In the genomic region with DNA sequence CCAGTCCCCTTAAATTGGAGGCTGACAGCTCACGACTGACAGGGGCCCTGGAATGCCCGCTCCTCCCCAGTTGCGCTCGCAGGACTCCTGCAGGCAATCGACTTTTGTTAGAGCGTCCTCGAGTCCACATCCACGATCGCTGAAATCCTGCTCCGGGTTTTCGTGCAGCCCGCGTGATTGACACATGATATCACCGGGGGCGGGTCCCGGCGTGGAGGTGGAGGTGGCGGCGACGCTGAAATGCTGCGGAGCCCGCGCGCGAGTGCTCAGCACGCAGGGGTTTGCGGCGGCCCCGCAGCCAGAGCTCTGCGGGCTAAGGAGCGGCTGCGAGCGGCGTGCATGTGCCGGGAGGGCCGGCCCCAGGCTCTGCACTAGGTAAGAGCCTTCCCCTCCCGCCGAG, we compare ENCODE assay signal across 8 mouse cellular contexts. TPM values are rescaled to one million over a fixed set of nuclear protein-coding genes. Genes with fewer than 3 reads are reported as not detected.
DNase-seq lines count a peak whose midpoint lies in the region; ATAC-seq lines count a peak whose summit lies in the region.

Gene Spry1, plus strand, starts transcription at position 258 of the 400 bp plus-strand sequence.

- peaks cover 9% of the 10 kb centered on the region; the same call in 1 of the 2 replicates for H3K4me1 ChIP-seq in forebrain, embryonic 11.5 days (replicated peaks; ENCODE audit: control insufficient read depth, insufficient read depth, low read length)
- peaks cover 25% of the 10 kb centered on the region for H3K4me1 ChIP-seq in heart, embryonic 15.5 days (replicated peaks)
- peaks cover 41% of the 10 kb centered on the region for H3K4me1 ChIP-seq in liver, embryonic 12.5 days

- peak within 1 kb of the TSS; percentile 89 for H3K9ac ChIP-seq in forebrain, embryonic 11.5 days (ENCODE audit: low read length)
- H3K9ac ChIP-seq in heart, embryonic 15.5 days, result peak within 1 kb of the TSS; percentile 71
- H3K9ac ChIP-seq in liver, embryonic 12.5 days, result peak within 1 kb of the TSS; percentile 82

- peak within 1 kb of the TSS; percentile 91 for H3K4me3 ChIP-seq in forebrain, embryonic 11.5 days (ENCODE audit: low read depth, low read length)
- peak within 1 kb of the TSS; percentile 76 for H3K4me3 ChIP-seq in heart, embryonic 15.5 days
- H3K4me3 ChIP-seq in liver, embryonic 12.5 days, result peak within 1 kb of the TSS; percentile 79

- H3K27ac ChIP-seq in forebrain, embryonic 11.5 days (ENCODE audit: low read depth, low read length), result peak within 1 kb of the TSS; percentile 87
- peak within 1 kb of the TSS; percentile 83 for H3K27ac ChIP-seq in heart, embryonic 15.5 days
- peak within 1 kb of the TSS; percentile 76 for H3K27ac ChIP-seq in liver, embryonic 12.5 days

- H3K27me3 ChIP-seq in forebrain, embryonic 11.5 days (ENCODE audit: control insufficient read depth, insufficient read depth, low read length), result no peaks in the 10 kb centered on the region
- no peaks in the 10 kb centered on the region for H3K27me3 ChIP-seq in heart, embryonic 15.5 days
- peaks cover 18% of the 10 kb centered on the region for H3K27me3 ChIP-seq in liver, embryonic 12.5 days (replicated peaks)
- H3K27me3 ChIP-seq in splenic B cell, adult 2 months (ENCODE audit: control insufficient read depth, insufficient read depth, low read length, poor library complexity, severe bottlenecking), result no peaks in the 10 kb centered on the region

- 0% methylated on average over 38 of the region's 38 CpGs for WGBS in forebrain, embryonic 11.5 days
- WGBS in heart, embryonic 15.5 days, result under 1% methylated on average over 38 of the region's 38 CpGs
- 0% methylated on average over 38 of the region's 38 CpGs for WGBS in liver, embryonic 12.5 days (ENCODE audit: insufficient replicate concordance)

- DNase-seq in c-Kit-positive CD71-positive TER-119-negative erythroid progenitor cells, embryonic 14.5 days (ENCODE audit: low read depth), result peak; percentile 95
- peak; percentile 98 for DNase-seq in forebrain, embryonic 11.5 days (ENCODE audit: low spot score)
- peak; percentile 98 for DNase-seq in kidney, postnatal 14 days
- DNase-seq in naive thymus-derived CD4-positive, alpha-beta T cell, adult 2 months (ENCODE audit: low read depth), result peak; percentile 95
- DNase-seq in splenic B cell, adult 2 months (ENCODE audit: low read depth, low spot score), result peak; percentile 91

- no peaks in the 10 kb centered on the region; the same call in 1 of the 2 replicates for H3K36me3 ChIP-seq in forebrain, embryonic 11.5 days (ENCODE audit: control insufficient read depth, insufficient read depth, low read length)
- H3K36me3 ChIP-seq in heart, embryonic 15.5 days, result peaks cover 10% of the 10 kb centered on the region
- H3K36me3 ChIP-seq in liver, embryonic 12.5 days, result peaks cover 21% of the 10 kb centered on the region
- H3K36me3 ChIP-seq in splenic B cell, adult 2 months (ENCODE audit: control insufficient read depth, insufficient read depth, low read length, poor library complexity, severe bottlenecking), result no peaks in the 10 kb centered on the region

- ATAC-seq in CD4-positive, CD25-positive, alpha-beta regulatory T cell, adult 4 months, result peak; percentile 76
- ATAC-seq in forebrain, embryonic 11.5 days (replicated peaks; ENCODE audit: low FRiP score), result peak; percentile 91
- peak; percentile 81 for ATAC-seq in heart, embryonic 15.5 days (replicated peaks; ENCODE audit: insufficient number of reproducible peaks, insufficient read depth, low FRiP score, low read depth)
- ATAC-seq in liver, embryonic 12.5 days, result peak; percentile 80

- no peaks in the 10 kb centered on the region for H3K9me3 ChIP-seq in forebrain, embryonic 11.5 days (ENCODE audit: control insufficient read depth, low read length)
- no peaks in the 10 kb centered on the region for H3K9me3 ChIP-seq in heart, embryonic 15.5 days (replicated peaks)
- no peaks in the 10 kb centered on the region for H3K9me3 ChIP-seq in liver, embryonic 12.5 days (replicated peaks)

- peak within 1 kb of the TSS; percentile 88 for H3K4me2 ChIP-seq in forebrain, embryonic 11.5 days (ENCODE audit: low read depth, low read length, severe bottlenecking)
- H3K4me2 ChIP-seq in heart, embryonic 15.5 days, result peak within 1 kb of the TSS; percentile 86
- H3K4me2 ChIP-seq in liver, embryonic 12.5 days, result peak within 1 kb of the TSS; percentile 99

RNA-seq across cellular contexts. Expression of gene Spry1, which starts in this region (rescaled TPM):
- 10 to 100 TPM in 1 of 2 experiments, 1 to 10 TPM in 1; 9.2 to 11.5 TPM for polyA plus RNA-seq in CD4-positive, CD25-positive, alpha-beta regulatory T cell, adult 4 months (2017; shearing (Covaris generic))
- polyA plus RNA-seq in forebrain, embryonic 11.5 days (2014; fragmentation: Nextera tagmentation; extraction: Ambion mirVana), result 20.9 and 24.4 TPM in 2 replicates
- 7.2 and 9.1 TPM in 2 replicates for polyA plus RNA-seq in heart, embryonic 15.5 days (2015; fragmentation: Nextera tagmentation; extraction: Ambion mirVana)
- polyA plus RNA-seq in liver, embryonic 12.5 days (2016; fragmentation: Nextera tagmentation; extraction: Ambion mirVana), result 4.3 and 4.7 TPM in 2 replicates

Comparison
In these comparisons a context has a peak if more than half of its experiments do, and no peak if none do; other contexts are left out.
1. Peak in every context shown above with its lines: DNase-seq, ATAC-seq, H3K4me3 ChIP-seq and H3K27ac ChIP-seq.